Mouse (Mus musculus) CH12F3 (cell line): ENCODE measurements around the gene Rps15a.

Experiments used
- in situ Hi-C: fragments of 300-500 bp; cut with MboI; formaldehyde crosslinking; loops from 2 replicates; pipeline ENCODE4 v1.14.3; 2020; ENCODE audit warnings: low sequenced_read_pairs

Rps15a gene

GRCm38 (mm10) chr7:118116787-118117538 lies 975 bp upstream of the Rps15a start:
- in situ Hi-C loops = no loop called here

- in situ Hi-C loops = no loop called here
Observed at GRCm38 (mm10) chr7:118115533-118115876, 483 bp downstream of the Rps15a start.

- in situ Hi-C loops = no loop called here
Observed at GRCm38 (mm10) chr7:118113541-118114297, 2.3 kb downstream of the Rps15a start.

- in situ Hi-C loops = no loop called here
Observed at GRCm38 (mm10) chr7:118111128-118111527, 4.9 kb downstream of the Rps15a start.

- in situ Hi-C loops = no loop called here
Observed at GRCm38 (mm10) chr7:118107671-118108070, 8.3 kb downstream of the Rps15a start.

- in situ Hi-C loops = no loop called here
Observed at GRCm38 (mm10) chr7:118104458-118105052, 11.4 kb downstream of the Rps15a start.

GRCm38 (mm10) chr7:118103462-118104379 lies 12.3 kb downstream of the Rps15a start:
- in situ Hi-C loops = no loop called here

- in situ Hi-C loops = no loop called here
Observed at GRCm38 (mm10) chr7:118102678-118103461, 13.1 kb downstream of the Rps15a start.

- in situ Hi-C loops = no loop called here
Observed at GRCm38 (mm10) chr7:118102231-118102630, 13.8 kb downstream of the Rps15a start.

GRCm38 (mm10) chr7:118097615-118098014 lies 18.4 kb downstream of the Rps15a start:
- in situ Hi-C loops = no loop called here

- in situ Hi-C loops = no loop called here
Observed at GRCm38 (mm10) chr7:118079987-118080386, 36.0 kb downstream of the Rps15a start.

GRCm38 (mm10) chr7:118079097-118079496 lies 36.9 kb downstream of the Rps15a start:
- in situ Hi-C loops = no loop called here

- in situ Hi-C loops = no loop called here
Observed at GRCm38 (mm10) chr7:118067261-118067660, 48.7 kb downstream of the Rps15a start.

GRCm38 (mm10) chr7:118056300-118056699 lies 59.7 kb downstream of the Rps15a start:
- in situ Hi-C loops = no loop called here
